Mouse (Mus musculus) kidney, embryonic 14.5 days (tissue): ENCODE data around the gene Kcns3. TPM values are rescaled to one million over a fixed set of nuclear protein-coding genes. Genes with fewer than 3 reads are reported as not detected.
"Not testable (repeated sequence)": the region's sequence is repeated elsewhere in the genome, so short reads cannot be mapped to it uniquely, and the experiment has no call there.

Experiments used
- ATAC-seq: fragments of 200-750 bp; cut with Nextera tagmentation; 2 replicates; pipeline ENCODE4 v1.8.0; 2017; ENCODE audit warnings: moderate number of reproducible peaks, mild to moderate bottlenecking, moderate TSS enrichment, moderate library complexity; ENCODE audit not compliant: low FRiP score, low TSS enrichment
- H3K27ac ChIP-seq: fragments of 300-500 bp; sonication (generic); 2 replicates; pipeline ENCODE4 v1.5.1; 2014; ENCODE audit warnings: low read depth, mild to moderate bottlenecking, low read length, moderate library complexity, mixed read lengths
- H3K27me3 ChIP-seq: fragments of 300-500 bp; sonication (generic); 2 replicates; pipeline ENCODE4 v1.6.1; 2014; ENCODE audit warnings: mild to moderate bottlenecking, low read length; ENCODE audit not compliant: control insufficient read depth, insufficient read depth
- H3K36me3 ChIP-seq: fragments of 300-500 bp; sonication (generic); 2 replicates; pipeline ENCODE4 v1.6.1; 2014; ENCODE audit warnings: low read length, mixed read lengths; ENCODE audit not compliant: control insufficient read depth, insufficient read depth
- H3K4me1 ChIP-seq: fragments of 300-500 bp; sonication (generic); 2 replicates; pipeline ENCODE4 v1.6.1; 2014; ENCODE audit warnings: low read length, mixed read lengths; ENCODE audit not compliant: control insufficient read depth, insufficient read depth
- H3K4me2 ChIP-seq: fragments of 300-500 bp; sonication (generic); replicated peaks from 2 replicates; pipeline ENCODE4 v1.6.1; 2014; ENCODE audit warnings: low read depth, mild to moderate bottlenecking, low read length
- H3K4me3 ChIP-seq: fragments of 300-500 bp; sonication (generic); 2 replicates; pipeline ENCODE4 v1.5.1; 2014; ENCODE audit warnings: mild to moderate bottlenecking, low read length
- H3K9ac ChIP-seq: fragments of 300-500 bp; sonication (generic); 2 replicates; pipeline ENCODE4 v1.6.1; 2014; ENCODE audit warnings: low read depth, mild to moderate bottlenecking, low read length, moderate library complexity
- H3K9me3 ChIP-seq: fragments of 300-500 bp; sonication (generic); 2 replicates; pipeline ENCODE4 v1.6.1; 2016; ENCODE audit warnings: low read length; ENCODE audit not compliant: control insufficient read depth
- WGBS: fragments of 180-500 bp; shearing (Covaris S2); extraction: QIAGEN DNeasy Blood & Tissue Kit; methylation state at CpG from one replicate; pipeline ENCODE4 v1.1.7; 2014; 5-methylcytosine and 5-hydroxymethylcytosine counted together
- polyA plus RNA-seq: library from polyadenylated mRNA; unstranded; fragments of >200 nt; fragmentation: Nextera tagmentation; extraction: Ambion mirVana; gene quantifications from 2 replicates; pipeline ENCODE4 v1.2.1, GENCODE M21; 2014

The Kcns3 gene
- polyA plus RNA-seq, 1 experiment from 2014 or later, result 9.7 TPM

- Histone ChIP-seq H3K27me3 (no peaks in the 10 kb centered on the region), H3K9me3 (no peaks in the 10 kb centered on the region), H3K4me2 (no peak overlapping the region), H3K27ac (no peak overlapping the region), H3K36me3 (no peaks in the 10 kb centered on the region), H3K4me3 (no peak overlapping the region), H3K9ac (no peak overlapping the region), H3K4me1 (no peaks in the 10 kb centered on the region)
- no peak for ATAC-seq
- WGBS, result 69% methylated on average over 5 of the region's 5 CpGs
These were observed 24.6 kb downstream of the Kcns3 start for GRCm38 (mm10) chr12:11126186-11126759.

- no peak overlapping the region for H3K27ac ChIP-seq
- 78% methylated on average over 3 of the region's 3 CpGs for WGBS
- no peaks in the 10 kb centered on the region for H3K4me1 ChIP-seq
- no peak overlapping the region for H3K4me3 ChIP-seq
- no peak for ATAC-seq
- H3K27me3 ChIP-seq, result no peaks in the 10 kb centered on the region
- H3K4me2 ChIP-seq, result no peak overlapping the region
- no peak overlapping the region for H3K9ac ChIP-seq
- no peaks in the 10 kb centered on the region for H3K36me3 ChIP-seq
- no peaks in the 10 kb centered on the region for H3K9me3 ChIP-seq
These were observed 49.3 kb downstream of the Kcns3 start for GRCm38 (mm10) chr12:11101565-11101964.

GRCm38 (mm10) chr12:11088626-11089372 is 62.1 kb downstream of the Kcns3 start:
- ATAC-seq, result no peak
- Histone ChIP-seq H3K4me2 (no peak overlapping the region), H3K9ac (no peak overlapping the region), H3K27me3 (no peaks in the 10 kb centered on the region), H3K27ac (no peak overlapping the region), H3K4me1 (0 out of 2 replicates have a peak, but pooled peaks cover 4% of the 10 kb centered on the region), H3K4me3 (no peak overlapping the region), H3K9me3 (no peaks in the 10 kb centered on the region), H3K36me3 (no peaks in the 10 kb centered on the region)
- WGBS, result 28% methylated on average over 5 of the region's 5 CpGs

GRCm38 (mm10) chr12:11086866-11087265 is 64.0 kb downstream of the Kcns3 start:
- Histone ChIP-seq H3K4me1 (0 out of 2 replicates have a peak, but pooled peaks cover 4% of the 10 kb centered on the region), H3K36me3 (no peaks in the 10 kb centered on the region), H3K9me3 (no peaks in the 10 kb centered on the region), H3K9ac (no peak overlapping the region), H3K27me3 (no peaks in the 10 kb centered on the region), H3K4me3 (no peak overlapping the region), H3K4me2 (no peak overlapping the region), H3K27ac (no peak overlapping the region)
- ATAC-seq, result no peak
- 40% methylated on average over 5 of the region's 5 CpGs for WGBS

GRCm38 (mm10) chr12:11071079-11071478 is 79.8 kb downstream of the Kcns3 start:
- Histone ChIP-seq H3K36me3 (no peaks in the 10 kb centered on the region), H3K9me3 (no peaks in the 10 kb centered on the region), H3K4me2 (no peak overlapping the region), H3K4me1 (no peaks in the 10 kb centered on the region), H3K27me3 (no peaks in the 10 kb centered on the region), H3K27ac (no peak overlapping the region), H3K9ac (no peak overlapping the region), H3K4me3 (no peak overlapping the region)
- no peak for ATAC-seq
- 89% methylated on average over 2 of the region's 2 CpGs for WGBS

- Histone ChIP-seq H3K27ac (no peak overlapping the region), H3K4me2 (no peak overlapping the region), H3K36me3 (no peaks in the 10 kb centered on the region), H3K9ac (no peak overlapping the region), H3K27me3 (no peaks in the 10 kb centered on the region), H3K4me1 (no peaks in the 10 kb centered on the region), H3K9me3 (no peaks in the 10 kb centered on the region), H3K4me3 (no peak overlapping the region)
- 92% methylated on average over 2 of the region's 2 CpGs for WGBS
- ATAC-seq, result no peak
These were observed 84.0 kb downstream of the Kcns3 start for GRCm38 (mm10) chr12:11066865-11067264.

GRCm38 (mm10) chr12:11052676-11053075 is 98.2 kb downstream of the Kcns3 start:
- H3K9me3 ChIP-seq, H3K4me1 ChIP-seq, H3K4me2 ChIP-seq, H3K36me3 ChIP-seq, ATAC-seq, H3K9ac ChIP-seq, H3K27ac ChIP-seq, H3K27me3 ChIP-seq, H3K4me3 ChIP-seq: not testable (repeated sequence)
- WGBS, result 85% methylated on average over 4 of the region's 4 CpGs

GRCm38 (mm10) chr12:11041821-11042220 is 109.0 kb downstream of the Kcns3 start:
- no peaks in the 10 kb centered on the region for H3K9me3 ChIP-seq
- no peaks in the 10 kb centered on the region for H3K27me3 ChIP-seq
- H3K4me1 ChIP-seq, result no peaks in the 10 kb centered on the region
- ATAC-seq, result no peak
- no peak overlapping the region for H3K4me3 ChIP-seq
- no peak overlapping the region for H3K27ac ChIP-seq
- no peaks in the 10 kb centered on the region for H3K36me3 ChIP-seq
- no peak overlapping the region for H3K4me2 ChIP-seq
- no peak overlapping the region for H3K9ac ChIP-seq
